Mouse (Mus musculus): ENCODE data around the gene Sel1l3. TPM values are rescaled to one million over a fixed set of nuclear protein-coding genes. Genes with fewer than 3 reads are reported as not detected.

Sel1l3 gene
- polyA plus RNA-seq, 1 experiment, result 0.10 TPM

GRCm38 (mm10) chr5:53165672-53166071, 48.1 kb downstream of the Sel1l3 start:
- TF ChIP-seq GATA1 (IDR thresholded peaks at IDR 0.05; ENCODE audit: low read length), result no peak

GRCm38 (mm10) chr5:53162436-53162835, 51.3 kb downstream of the Sel1l3 start:
- TF ChIP-seq GATA1 (IDR thresholded peaks at IDR 0.05; ENCODE audit: low read length), result no peak

- no peak for TF ChIP-seq GATA1 (IDR thresholded peaks at IDR 0.05; ENCODE audit: low read length)
Measured at GRCm38 (mm10) chr5:53161506-53162186, 52.1 kb downstream of the Sel1l3 start.

DNA sequence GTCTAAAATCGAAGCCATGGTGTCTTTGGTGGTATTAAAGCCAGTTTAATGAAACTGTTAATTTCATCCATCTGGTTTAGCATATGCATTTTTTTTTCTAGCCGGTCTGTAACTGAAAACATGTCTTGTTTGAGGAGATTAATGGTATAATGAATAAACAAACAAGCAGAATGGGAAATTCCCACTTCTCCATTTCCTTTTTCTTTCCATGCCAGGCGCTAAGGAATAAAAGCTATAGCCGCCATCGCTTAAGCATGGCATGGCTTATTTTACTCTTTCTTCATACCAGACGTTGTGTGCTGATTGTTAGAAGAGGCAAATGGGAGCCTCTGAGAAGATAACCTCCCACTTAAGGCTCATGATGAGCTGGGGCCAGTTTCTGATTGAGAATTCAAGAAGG, 53.5 kb downstream of the Sel1l3 start:
- no peak for TF ChIP-seq GATA1 (IDR thresholded peaks at IDR 0.05; ENCODE audit: low read length)

DNA sequence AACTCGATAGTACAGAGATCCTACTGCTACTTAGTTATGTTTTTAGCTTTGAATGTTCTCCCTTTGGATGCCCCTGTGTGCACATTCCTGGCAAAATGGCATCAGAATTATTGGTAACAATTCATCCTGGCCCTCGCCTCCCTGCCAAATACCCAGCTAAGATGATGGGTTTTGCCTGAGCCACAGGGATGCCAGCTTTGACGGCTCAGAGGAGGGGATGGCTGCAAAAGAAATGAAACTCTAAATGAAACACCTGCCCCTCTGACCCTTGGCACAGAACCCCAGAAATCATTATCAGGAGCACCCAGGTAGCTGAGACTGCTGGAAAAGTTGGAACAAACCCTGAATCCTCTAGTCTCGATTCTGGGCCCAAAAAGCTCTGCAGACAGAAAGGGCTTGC, 54.1 kb downstream of the Sel1l3 start:
- no peak for TF ChIP-seq GATA1 (IDR thresholded peaks at IDR 0.05; ENCODE audit: low read length)

- TF ChIP-seq GATA1 (IDR thresholded peaks at IDR 0.05; ENCODE audit: low read length), result no peak
Measured at GRCm38 (mm10) chr5:53159166-53159565, 54.6 kb downstream of the Sel1l3 start.

- TF ChIP-seq GATA1 (IDR thresholded peaks at IDR 0.05; ENCODE audit: low read length), result no peak
Measured at GRCm38 (mm10) chr5:53155985-53156679, 57.6 kb downstream of the Sel1l3 start.

DNA sequence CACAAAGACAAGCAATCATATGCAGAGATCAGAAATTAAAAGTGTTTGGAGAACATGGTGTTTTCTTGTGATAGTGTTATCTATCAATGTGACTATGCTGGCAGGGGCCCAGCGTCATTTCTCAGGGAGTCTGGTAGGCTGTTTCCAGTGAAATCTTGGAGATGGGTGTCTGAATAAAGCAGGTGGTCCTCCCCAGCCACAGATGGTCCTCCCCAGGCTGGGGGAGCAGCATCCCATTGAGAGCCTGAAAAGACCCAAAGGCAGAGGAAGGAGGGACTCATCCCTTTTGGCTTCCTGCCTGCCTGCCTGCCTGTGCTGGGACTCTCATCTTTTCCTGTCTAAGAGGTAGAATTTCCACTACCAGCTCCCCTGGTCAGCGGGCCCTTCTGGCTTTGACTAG, 59.2 kb downstream of the Sel1l3 start:
- no peak for TF ChIP-seq GATA1 (IDR thresholded peaks at IDR 0.05; ENCODE audit: low read length)

- TF ChIP-seq GATA1 (IDR thresholded peaks at IDR 0.05; ENCODE audit: low read length), result peak; percentile 18
Measured at GRCm38 (mm10) chr5:53154078-53154477, 59.6 kb downstream of the Sel1l3 start.

GRCm38 (mm10) chr5:53153144-53153543, 60.6 kb downstream of the Sel1l3 start:
- peak; percentile 35 for TF ChIP-seq GATA1 (IDR thresholded peaks at IDR 0.05; ENCODE audit: low read length)

GRCm38 (mm10) chr5:53151379-53151960, 62.3 kb downstream of the Sel1l3 start:
- TF ChIP-seq GATA1 (IDR thresholded peaks at IDR 0.05; ENCODE audit: low read length), result no peak

DNA sequence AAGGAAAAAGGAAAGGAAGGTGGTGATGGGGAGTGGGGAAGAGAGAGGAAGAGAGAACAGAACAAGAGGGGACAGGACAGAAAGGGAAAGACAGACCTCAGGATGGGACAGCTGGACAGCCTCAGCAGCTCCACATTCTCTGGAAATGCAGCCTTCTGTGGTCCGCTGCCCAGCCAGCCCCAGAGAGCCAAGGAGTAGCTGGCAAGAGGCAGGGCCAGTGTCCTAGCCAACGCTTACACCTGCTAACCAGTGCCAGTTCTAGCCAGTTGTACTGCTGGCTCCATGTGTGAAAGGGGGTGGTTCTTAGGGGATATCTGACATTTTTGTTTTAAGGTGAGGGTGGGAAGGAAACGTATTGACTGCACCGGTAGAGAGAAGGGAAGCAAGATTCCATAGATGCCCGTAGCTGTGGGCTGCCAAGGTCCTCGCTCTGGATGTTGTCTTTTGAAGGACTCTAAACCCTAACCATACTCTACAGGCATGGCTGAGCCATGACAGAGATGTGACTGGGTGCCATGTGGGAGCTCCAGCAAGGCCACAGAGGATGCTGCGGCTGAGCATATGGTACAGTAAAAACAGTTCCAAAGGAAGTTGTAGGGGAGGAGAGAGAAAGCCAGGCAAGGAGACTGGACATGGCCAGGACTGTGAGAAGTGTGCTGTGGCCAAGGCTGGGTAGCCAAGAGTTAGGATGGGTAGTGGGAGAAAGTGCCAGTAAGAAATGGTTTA, 64.6 kb downstream of the Sel1l3 start:
- TF ChIP-seq GATA1 (IDR thresholded peaks at IDR 0.05; ENCODE audit: low read length), result no peak

DNA sequence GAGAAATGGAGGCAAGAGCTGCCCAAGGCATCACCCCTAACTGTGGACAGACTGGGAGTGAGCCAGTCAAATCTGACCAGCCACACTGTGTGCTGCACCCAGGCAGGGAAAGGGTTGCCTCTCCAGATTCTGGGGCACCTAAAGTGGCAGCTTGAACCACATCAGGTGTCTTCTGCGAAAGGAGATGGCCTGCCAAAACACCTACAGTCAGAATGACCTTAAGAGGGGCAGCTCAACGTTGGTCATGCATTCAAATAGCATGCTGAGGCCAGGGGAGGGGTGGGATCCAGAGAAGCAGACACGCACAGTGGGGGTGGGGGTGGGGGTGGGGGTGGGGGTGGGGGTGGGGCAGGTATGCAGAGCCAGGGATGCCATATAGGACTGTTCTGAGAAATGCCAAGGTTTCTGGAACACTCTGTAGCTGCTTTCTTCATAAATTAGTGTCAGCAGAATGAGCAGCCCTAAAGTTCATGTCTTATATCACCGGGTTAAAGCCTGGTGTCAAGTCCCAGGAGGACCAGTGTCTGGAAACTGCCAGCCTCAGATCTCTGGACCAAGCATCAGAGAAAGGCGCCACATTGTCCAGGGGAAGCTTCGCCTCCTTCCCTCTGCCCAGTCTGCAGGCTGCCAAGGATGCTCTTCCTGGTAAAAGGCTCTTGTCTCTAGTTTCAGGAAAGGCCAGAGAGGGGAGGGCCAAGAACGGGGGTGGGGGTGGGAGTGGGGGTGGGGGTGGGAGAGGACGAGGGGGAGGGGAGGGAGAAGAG, 65.4 kb downstream of the Sel1l3 start:
- no peak for TF ChIP-seq GATA1 (IDR thresholded peaks at IDR 0.05; ENCODE audit: low read length)

- TF ChIP-seq GATA1 (IDR thresholded peaks at IDR 0.05; ENCODE audit: low read length), result no peak
Measured at GRCm38 (mm10) chr5:53147418-53147817, 66.3 kb downstream of the Sel1l3 start.

GRCm38 (mm10) chr5:53146684-53147061, 67.1 kb downstream of the Sel1l3 start:
- TF ChIP-seq GATA1 (IDR thresholded peaks at IDR 0.05; ENCODE audit: low read length), result no peak
